Mouse (Mus musculus): ENCODE results near the gene Hnrnpm.

- TF ChIP-seq CTCF (IDR thresholded peaks at IDR 0.05; ENCODE audit: control insufficient read depth, insufficient read depth, insufficient read length) (no peak), MAX (IDR thresholded peaks at IDR 0.05) (no peak), FOSL1 (IDR thresholded peaks at IDR 0.05; ENCODE audit: insufficient read depth, low read length, poor library complexity, severe bottlenecking) (no peak), USF1 (IDR thresholded peaks at IDR 0.05; ENCODE audit: low read depth) (no peak), CEBPB (IDR thresholded peaks at IDR 0.05; ENCODE audit: low read depth) (no peak), MYOG (IDR thresholded peaks at IDR 0.05; ENCODE audit: control insufficient read depth, extremely low read depth, insufficient read length) (no peak)
Measured at GRCm38 (mm10) chr17:33702178-33702577, 15.5 kb upstream of the Hnrnpm start.

Measured in C2C12 (cell line).